Mouse (Mus musculus) heart, postnatal 14 days (tissue): ENCODE measurements around the gene Mtch1. TPM values are rescaled to one million over a fixed set of nuclear protein-coding genes. Genes with fewer than 3 reads are reported as not detected.
"Not testable (repeated sequence)": the region's sequence is repeated elsewhere in the genome, so short reads cannot be mapped to it uniquely, and the experiment has no call there.

ENCODE experiments used
- DNase-seq, 2 experiments: peaks; one replicate each; pipeline ENCODE4 v3.0.0; 2021 to 2022
- intact Hi-C: fragments of 180-260 bp; cut with DNase I; formaldehyde crosslinking; loops from one replicate; pipeline ENCODE4 v1.15.1; 2025
- total RNA-seq, 2 experiments: library from RNA; stranded (reverse); gene quantifications; 2 replicates each; pipeline ENCODE4 v1.2.3; 2021

Gene Mtch1
- total RNA-seq, 2 experiments from 2014 or later, result 272 to 279 TPM

DNA sequence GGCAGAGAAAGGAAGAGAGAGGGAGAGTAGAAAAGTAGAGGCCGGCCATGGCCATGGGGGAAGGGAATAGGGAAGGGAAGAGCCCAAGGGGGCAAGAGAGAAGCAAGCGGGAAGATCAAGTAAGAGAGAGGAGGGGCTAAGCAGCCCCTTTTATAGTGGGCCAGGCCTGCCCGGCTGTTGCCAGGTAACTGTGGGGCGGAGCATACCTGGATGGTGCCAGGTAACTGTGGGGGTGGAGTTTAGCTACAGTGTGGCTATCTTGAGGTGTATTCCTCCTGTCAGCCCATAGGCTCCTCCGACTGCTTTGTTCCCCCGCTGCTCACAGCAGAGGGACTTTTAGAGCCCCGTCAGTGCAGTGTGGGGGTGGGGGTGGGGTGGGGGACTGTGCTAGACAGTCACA lies 21.0 kb upstream of the Mtch1 start:
- no peak for DNase-seq
- intact Hi-C loops, result no loop called here

DNA sequence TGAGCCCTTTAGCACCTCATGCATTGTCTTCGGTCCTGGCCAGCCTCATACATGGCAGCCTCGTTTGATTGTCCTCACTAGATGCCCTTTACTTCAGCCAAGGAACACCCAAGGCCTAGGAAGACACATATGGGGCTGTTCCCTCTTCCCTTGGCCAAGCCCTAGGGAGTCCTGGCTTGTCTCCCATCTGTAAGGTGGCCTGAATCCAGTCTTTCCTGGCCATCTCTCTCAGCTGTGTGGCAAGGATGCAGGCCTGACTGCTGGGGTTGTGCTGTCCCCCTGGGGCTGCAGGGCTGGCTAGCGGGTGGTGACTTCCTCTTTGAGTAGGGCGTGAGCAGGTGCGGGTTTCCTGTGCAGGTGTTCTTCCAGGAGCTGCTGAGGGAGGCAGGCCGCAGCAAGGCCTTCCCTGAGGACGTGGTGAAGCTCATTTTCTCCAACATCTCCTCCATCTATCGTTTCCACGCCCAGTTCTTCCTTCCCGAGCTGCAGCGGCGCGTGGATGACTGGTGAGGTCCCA lies 17.4 kb upstream of the Mtch1 start:
- intact Hi-C loops, result no loop called here
- no peak for DNase-seq

DNA sequence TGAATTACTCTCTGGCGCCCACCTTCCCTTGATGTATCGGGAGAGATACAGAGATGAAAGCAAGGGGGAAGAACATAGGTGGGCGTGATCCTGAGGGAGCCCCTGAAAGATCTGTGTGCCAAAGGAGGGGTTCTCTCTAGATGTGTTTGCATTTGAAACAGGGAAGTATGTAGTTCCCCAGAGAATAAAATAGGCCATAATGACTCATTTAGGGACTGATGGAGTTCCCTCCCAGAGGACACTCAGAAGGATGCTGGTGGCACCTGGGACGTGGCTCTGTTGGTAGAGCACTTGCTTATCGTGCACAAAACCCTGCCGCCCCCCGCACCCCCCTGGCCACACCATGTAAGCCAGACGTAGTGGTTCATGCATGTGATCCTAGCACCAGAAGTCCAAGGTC lies 15.4 kb upstream of the Mtch1 start:
- no peak for DNase-seq

DNA sequence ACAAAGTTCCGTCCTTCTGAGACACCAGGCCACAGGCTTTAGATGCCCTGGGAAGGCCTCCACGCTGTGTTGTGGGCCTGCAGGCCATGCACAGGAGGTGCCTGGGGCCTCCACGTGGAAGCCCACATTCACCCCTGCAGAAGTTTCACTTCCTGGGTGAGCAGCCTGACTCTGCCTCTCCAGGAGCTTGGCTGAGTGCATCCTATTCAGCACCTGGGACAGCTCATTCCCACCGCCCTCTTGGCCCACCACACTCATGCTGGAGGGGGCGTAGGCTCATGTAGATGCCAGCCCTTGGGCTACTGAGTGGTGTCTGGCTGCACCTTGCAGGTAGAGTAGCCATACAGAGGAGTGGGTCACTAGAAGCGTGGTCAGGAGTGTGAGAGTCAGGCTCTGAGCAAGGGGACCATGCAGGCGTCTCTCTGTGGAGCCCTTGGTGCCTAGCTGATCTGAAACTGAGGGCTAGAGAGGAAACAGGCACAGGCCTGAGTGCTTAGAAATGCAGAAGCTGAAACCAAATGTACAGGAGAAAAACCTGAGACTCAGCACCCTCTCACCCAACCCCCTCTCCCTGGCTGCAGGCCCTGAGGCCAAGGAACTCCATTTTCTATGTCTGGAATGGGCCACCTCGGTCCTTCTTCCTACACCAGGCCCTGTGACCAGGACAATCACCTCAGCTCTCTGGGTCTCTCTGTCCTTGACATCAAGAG lies 14.4 kb upstream of the Mtch1 start:
- intact Hi-C loops, result no loop called here
- no peak for DNase-seq

More for the DNA sequence above, 15.4 kb upstream of the Mtch1 start:
- intact Hi-C loops, result no loop called here

DNA sequence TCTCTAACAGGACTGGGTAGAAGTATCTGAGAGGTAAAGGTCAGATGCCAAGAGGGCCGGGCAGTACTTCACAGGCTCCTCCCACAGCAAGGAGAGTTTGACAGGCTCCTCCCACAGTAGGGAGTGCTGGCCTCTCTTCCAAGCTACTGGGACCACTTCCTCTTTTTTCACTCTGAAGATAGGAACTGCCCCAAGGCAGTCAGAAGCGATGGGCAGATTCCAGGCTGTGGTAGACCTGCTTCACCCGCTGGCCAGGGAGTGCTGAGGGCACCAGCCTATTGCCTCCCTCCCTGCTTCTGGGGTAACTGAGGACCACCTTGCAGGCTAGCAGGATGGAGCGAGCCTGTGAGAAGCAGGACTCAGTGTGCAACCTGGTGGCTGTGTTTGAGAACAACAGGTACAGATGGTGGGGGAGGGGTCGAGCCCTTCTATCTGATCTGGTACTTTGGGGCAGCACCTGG lies 13.1 kb upstream of the Mtch1 start, which contains the start of gene Fgd2:
Fgd2 (plus strand) TSS at position 154 of the 461 bp plus-strand sequence.
- intact Hi-C loops, result no loop called here
- no peak for DNase-seq

DNA sequence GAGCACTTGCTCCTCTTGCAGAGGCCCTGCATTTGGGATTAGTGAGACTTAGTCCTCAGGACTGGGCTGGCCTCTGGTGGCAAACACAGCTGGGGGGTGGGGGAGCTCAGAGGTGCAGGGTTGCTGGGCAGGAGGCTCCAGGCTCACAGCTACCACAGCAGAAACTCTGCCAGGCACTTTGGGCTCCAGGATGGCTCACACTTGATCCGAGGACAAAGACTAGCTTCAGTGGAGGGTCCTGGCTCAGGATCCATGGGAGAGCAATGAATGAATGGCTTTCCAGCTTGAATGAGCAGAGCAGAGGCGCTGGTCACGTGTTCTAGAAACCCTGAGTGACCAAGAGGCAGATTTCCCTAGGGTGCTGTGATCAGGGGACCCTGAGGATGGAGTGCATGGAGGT lies 11.2 kb upstream of the Mtch1 start:
- DNase-seq, result no peak
- intact Hi-C loops, result no loop called here

DNA sequence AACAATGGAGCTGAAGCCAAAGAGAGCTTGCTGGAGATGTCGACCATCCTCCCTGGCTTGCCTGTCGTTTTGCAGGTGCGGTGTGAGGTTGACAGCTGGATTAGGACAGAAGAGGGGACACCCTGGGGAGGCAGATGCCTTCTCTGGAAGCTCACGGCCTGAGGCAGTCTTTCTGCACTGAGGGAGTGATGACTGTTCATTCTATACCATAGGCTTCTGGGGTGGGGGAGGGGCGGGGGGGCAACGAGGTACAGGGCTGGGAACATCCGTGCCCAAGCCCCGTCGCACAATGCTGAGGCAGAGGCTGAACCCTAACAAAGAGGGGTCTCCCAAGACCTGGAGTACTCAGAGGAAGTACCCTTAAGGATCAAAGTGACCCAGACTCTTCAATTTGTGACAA lies 9.1 kb upstream of the Mtch1 start:
- intact Hi-C loops, result no loop called here
- DNase-seq, result no peak

DNA sequence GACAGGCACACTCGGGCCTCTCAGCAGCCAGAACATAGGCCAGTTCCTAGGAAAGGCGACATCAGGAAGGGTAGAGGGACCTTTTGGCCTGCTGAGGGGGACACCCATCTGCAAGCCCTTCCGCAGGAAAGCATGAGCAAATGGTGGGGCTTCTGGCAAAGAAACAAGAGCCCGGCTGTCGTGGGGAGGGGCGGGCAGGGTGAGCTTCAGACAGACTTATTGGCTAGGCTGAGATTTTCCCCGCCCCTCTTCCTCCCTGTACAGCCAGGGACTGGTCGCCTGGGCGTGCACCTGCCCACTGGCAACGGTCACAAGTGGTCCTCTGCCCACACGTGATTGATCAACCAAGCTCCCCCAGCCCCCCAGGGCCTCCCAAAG lies 8.7 kb upstream of the Mtch1 start:
- DNase-seq, result peak; percentile 80 to 87

DNA sequence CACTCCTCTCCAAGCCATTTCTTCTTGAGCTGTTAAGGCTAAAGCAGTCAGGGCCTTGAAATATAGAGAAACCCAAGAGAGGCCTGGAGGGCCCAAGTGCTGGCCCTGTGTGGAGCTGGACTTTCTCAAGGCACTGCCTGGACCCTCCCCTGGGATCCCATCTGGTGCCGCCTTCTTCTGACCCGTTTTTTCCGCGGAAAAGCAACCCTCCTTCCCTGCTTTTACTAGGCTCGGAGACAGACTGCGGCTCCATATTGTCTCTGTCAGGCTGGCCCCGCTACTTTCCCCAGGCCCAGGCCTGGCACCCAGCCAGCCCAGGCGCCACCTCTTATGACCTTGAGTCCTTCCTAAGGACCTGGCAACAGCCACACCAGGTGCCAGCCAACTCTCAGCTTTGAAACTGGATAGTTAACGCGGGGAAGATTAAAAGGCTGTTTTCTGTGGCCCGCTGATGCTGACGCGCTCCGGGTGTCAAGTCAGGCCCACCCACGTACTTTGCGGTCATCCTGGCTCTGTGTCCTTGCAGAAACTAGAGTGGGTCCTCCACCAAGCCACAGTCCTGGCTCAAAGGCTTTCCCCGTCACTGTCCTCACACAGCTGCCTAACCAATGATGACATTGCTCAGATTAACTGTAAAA lies 8.2 kb upstream of the Mtch1 start:
- intact Hi-C loops, result no loop called here

More for the DNA sequence above, 8.7 kb upstream of the Mtch1 start:
- intact Hi-C loops, result no loop called here

DNA sequence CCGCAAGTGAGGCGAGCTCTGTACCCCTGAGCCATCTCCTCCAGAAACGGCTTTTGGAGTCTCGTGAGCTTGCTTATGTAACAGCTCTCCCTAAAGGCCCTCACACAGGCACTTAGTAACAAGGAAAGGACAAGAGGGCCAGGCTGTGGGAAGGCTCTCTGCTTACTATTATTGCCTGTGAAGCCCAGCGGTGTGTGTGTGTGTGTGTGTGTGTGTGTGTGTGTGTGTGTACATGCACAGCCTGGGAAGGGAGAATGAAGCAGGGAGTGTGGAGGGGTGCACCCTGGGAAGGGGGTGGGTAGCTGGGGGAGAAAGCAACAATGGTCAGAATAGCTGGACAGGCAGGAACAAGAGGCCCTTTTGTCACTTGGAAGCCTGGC lies 7.7 kb upstream of the Mtch1 start:
- intact Hi-C loops, result no loop called here
- peak in 1 of 2 experiments; percentile 43 for DNase-seq

More for the DNA sequence above, 8.2 kb upstream of the Mtch1 start:
- peak; percentile 83 to 87 for DNase-seq

DNA sequence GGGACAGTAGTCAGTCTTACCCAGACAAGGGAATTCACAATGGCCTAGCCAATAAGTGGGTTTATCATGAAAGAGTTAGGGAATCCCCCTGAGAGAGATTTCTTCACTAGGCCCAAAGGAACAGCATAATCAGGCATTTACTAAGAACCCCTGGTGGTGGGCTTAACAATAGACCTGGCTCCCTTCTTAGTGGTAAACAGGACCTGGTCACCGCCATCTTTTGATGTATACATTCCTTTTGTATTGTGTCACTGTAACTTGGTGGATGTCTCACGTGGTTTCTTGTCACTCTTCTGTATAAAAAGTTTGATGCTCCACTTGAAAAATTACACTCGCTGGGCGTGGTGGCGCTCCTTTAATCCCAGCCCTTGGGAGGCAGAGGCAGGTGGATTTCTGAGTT lies 3.3 kb upstream of the Mtch1 start:
- DNase-seq, intact Hi-C loops: not testable (repeated sequence)

DNA sequence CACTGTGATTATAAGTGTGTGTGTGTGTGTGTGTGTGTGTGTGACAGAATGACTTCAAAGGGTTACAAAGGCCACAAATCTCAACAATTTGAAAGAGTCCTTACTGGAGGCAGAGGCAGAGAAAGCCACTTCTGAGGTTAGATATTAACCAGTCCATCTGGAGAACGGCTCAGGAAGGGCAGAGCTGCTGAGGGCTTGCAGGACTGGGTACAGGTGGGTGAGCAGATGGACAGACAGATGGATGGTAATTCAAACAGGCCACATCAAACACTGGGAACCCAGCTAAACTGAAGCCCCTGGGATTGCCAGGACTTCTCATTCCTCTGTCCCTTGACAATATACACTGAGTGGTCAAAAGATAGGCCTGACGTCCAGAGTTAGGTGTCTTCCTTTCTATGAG lies 1.3 kb upstream of the Mtch1 start:
- intact Hi-C loops, result no loop called here
- no peak for DNase-seq

DNA sequence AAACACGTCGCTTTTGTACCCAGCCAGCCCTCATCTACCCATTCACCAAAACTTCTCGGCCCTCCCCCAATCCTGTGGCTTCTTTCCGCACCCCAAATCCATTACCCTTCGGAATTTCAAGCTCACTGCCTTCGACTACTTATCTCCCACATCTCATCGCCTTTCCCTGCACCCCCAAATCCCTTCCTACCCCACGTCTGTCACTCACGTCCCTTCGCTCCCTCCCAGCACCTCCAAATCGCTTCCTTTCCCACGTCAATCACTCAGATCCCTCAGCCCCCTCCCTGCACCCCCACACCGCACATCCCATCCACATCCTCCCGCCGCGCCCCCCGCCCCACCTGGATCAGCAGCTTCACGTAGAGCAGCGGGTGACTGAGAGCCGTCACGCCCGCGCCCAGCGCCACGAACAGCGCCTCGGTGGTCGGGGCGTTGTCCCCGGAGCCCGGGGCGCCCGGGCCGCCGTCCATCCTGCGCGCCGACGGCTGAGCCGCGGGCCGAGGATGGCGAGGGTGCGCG lies 549 bp downstream of the Mtch1 start:
- no peak for DNase-seq
- intact Hi-C loops, result no loop called here

DNA sequence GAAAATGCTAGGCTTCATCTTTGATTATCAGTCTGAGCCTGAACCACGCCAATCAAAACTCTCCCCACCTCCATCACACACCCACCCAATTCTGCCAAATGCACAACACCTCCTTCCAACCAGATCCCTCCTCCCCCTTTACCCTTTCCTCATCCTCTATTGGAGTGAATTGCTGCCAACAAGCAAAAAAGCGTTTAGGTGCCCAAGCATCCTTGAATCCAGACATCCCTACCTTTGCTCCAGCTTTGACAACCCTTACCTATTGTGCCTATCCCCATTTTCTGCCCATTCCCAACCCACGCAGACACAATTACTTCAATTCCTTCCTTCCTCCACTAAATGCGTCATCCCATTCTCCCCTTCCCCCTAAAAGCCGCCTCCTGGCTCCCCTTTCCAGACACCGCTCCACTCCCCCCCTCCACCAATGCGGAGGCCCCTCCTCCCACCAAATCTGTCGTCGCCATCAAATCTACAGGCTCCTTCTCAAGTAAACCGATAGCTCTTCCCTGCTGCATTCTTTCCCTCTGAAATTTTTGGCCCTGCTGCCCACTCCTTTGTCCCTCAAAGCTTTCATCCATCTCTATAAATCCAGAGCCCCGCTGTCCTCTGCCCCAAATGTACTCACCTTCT lies 1.1 kb downstream of the Mtch1 start:
- DNase-seq, result peak; percentile 56 to 58
- intact Hi-C loops, result no loop called here

DNA sequence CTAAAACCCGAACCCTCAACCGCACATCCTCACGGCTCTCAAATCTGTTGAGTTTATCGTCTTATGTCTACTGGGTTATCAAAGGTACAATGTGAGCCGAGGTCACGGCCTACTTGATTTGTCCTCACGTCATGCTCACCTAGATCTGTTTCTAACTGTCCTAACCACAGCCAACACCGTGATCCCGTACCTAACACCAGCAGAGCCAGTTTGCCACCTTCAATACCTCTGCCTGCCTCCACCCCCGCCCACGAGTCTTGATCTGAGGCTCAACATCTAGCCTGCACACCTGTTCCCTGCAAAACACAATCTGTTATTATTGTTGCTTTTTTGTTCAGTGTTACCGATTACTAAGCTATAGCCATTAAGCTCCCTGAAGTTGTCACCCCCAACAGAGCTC lies 2.5 kb downstream of the Mtch1 start:
- no peak for DNase-seq
- intact Hi-C loops, result no loop called here

DNA sequence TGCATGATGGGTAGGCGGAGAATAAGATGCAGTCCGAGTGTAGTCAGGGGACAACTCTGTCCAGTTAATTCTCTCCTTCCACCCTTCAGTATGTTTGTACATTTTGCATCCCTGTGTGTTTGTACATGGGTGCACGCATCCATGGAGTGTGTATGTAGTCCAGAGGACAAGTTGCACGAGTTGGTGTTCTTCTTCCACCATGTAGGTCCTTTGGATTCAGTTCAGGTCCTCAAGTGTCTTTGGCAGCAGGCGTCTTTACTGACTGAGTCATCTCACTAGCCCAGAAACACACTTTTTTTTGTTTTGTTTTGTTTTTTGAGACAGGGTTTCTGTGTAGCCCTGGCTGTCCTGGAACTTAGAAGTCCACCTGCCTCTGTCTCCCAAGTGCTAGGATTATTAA lies 4.5 kb downstream of the Mtch1 start:
- intact Hi-C loops, result loop anchor here (2.0 kb wide), 1 partner anchor 28 kb away; no protein-coding TSS in a partner anchor
- DNase-seq, result no peak

DNA sequence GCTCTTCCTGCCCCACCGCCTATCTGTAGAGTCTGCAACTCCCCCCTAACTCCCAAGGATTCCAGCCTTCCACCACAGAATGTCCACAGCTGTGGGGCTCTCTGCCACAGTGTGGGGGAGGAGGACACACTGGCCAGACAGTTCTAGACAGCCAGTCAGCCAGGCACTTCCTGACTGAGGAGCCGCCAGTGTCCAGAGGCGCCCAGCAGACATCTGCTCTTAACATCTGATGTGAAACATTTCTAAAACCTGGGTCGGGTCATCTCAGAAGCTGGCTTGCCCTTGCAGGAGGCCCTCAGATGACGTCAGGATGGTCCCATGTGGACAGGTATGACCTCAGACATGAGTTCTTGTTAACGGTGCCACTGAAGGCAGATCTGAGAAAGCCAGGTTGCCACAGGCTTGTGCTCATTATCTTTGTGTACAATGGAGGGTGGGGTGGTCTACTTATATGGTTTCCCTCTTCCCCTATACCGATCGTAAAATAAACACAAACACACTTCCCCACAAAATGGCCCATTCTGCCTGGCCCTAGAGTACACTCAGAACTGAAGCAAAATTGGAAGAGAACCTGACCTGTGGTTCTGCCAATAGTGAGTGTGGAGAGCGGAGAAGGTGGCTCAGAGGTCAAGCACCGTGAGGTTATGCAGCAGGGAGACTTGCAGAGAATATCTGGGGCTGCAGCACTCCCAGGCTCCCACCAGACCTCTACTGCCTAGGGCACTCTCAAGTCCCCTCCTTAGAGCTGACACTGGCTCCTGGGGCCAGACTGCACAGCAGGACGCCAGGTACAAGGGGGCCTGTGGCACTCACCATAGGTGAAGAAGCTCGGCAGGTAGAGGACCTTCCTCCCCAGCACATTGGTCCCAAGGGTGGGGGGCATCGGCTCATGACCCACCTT lies 5.5 kb downstream of the Mtch1 start:
- intact Hi-C loops, result loop anchor here (2.0 kb wide), 1 partner anchor 29 kb away; no protein-coding TSS in a partner anchor
- DNase-seq, result peak; percentile 75 to 80

DNA sequence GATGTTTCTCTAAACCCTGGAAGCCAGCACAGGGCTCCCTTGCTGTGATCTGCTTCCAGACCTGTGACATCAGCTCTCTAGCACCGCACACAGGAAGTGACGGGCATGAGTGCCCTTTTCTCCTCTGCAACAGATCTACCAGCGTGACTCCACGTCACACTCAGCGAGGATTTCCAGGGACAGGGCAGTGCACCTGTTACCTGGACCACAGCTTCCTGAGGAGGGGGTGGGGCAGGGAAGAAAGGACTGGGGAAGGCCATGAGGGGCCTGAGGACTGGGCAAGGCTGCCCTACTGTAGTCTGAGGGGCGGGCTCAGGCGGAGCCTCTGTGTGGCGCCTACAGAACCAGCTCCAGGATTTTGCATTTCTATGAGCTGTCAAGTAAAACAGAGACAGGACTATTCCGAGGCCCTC lies 6.1 kb downstream of the Mtch1 start:
- intact Hi-C loops, result loop anchor here (2.0 kb wide), 1 partner anchor 29 kb away; no protein-coding TSS in a partner anchor

DNA sequence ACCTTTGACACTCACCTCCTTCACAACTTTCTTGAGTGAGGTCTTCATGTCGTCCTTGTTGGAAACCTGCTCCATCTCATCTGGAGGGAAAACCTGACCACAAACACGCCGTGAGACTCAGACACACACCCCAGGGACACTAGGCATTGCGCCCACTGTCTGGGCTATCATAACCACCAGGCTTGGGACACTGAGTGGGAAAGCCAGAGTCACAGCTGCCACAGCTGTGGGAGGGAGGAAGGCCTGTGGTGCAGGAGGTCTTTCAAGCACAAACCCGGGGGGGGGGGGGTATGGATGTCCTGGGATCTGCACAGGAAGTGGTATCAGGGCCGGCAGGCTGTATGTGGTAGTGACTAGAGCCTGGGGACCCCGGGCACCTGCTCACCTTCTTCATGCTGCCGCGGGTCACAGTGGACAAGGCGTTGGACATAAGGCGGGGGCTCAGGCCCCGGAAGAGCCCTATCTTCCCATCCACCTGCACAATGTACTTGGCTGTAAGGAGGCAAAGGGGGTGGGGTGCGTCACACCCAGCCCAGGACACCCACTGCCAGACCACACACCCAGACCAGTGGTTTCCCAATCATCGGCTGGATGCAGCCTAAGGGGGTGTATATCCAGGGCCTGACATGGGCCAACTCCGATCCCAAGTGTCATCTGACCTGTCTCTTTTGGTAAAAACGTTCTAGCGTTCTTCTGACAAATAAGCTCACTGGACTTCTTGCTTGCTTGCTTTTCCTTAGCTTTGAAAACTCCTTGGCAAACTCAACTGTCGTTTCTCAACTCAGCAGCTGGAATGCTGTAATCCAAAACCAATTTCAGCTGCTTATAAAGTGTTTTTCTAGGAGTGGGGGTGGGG lies 7.1 kb downstream of the Mtch1 start:
- DNase-seq, result peak; percentile 44 to 57
- intact Hi-C loops, result no loop called here

More for the DNA sequence above, 6.1 kb downstream of the Mtch1 start:
- peak; percentile 49 to 60 for DNase-seq
